Mouse (Mus musculus) limb, embryonic 15.5 days (tissue): ENCODE data around the gene Olfr446. TPM values are rescaled to one million over a fixed set of nuclear protein-coding genes. Genes with fewer than 3 reads are reported as not detected.

Experiments
- ATAC-seq: fragments of 200-750 bp; cut with Nextera tagmentation; 2 replicates; pipeline ENCODE4 v1.8.0; 2017; ENCODE audit warnings: low read depth, moderate TSS enrichment; ENCODE audit not compliant: insufficient number of reproducible peaks, low FRiP score, low TSS enrichment
- H3K27ac ChIP-seq: fragments of 300-500 bp; sonication (generic); 2 replicates; pipeline ENCODE4 v1.5.1; 2015; ENCODE audit warnings: moderate library complexity, mild to moderate bottlenecking, inconsistent platforms
- H3K27me3 ChIP-seq: fragments of 300-500 bp; sonication (generic); 2 replicates; pipeline ENCODE4 v1.6.1; 2015; ENCODE audit warnings: inconsistent platforms
- H3K36me3 ChIP-seq: fragments of 300-500 bp; sonication (generic); 2 replicates; pipeline ENCODE4 v1.6.1; 2015; ENCODE audit warnings: inconsistent platforms
- H3K4me1 ChIP-seq: fragments of 300-500 bp; sonication (generic); 2 replicates; pipeline ENCODE4 v1.6.1; 2015; ENCODE audit warnings: inconsistent platforms
- H3K4me2 ChIP-seq: fragments of 300-500 bp; sonication (generic); 2 replicates; pipeline ENCODE4 v1.6.1; 2015; ENCODE audit warnings: mild to moderate bottlenecking, inconsistent platforms
- H3K4me3 ChIP-seq: fragments of 300-500 bp; sonication (generic); 2 replicates; pipeline ENCODE4 v1.5.1; 2015; ENCODE audit warnings: mild to moderate bottlenecking, inconsistent platforms
- H3K9ac ChIP-seq: fragments of 300-500 bp; sonication (generic); 2 replicates; pipeline ENCODE4 v1.6.1; 2015; ENCODE audit warnings: inconsistent platforms
- H3K9me3 ChIP-seq: fragments of 300-500 bp; sonication (generic); 2 replicates; pipeline ENCODE4 v1.6.1; 2016; ENCODE audit warnings: inconsistent platforms
- WGBS: fragments of 180-500 bp; shearing (Covaris S2); methylation state at CpG from one replicate; pipeline ENCODE4 v1.1.7; 2015; 5-methylcytosine and 5-hydroxymethylcytosine counted together
- polyA plus RNA-seq: library from polyadenylated mRNA; unstranded; fragments of >200 nt; fragmentation: Nextera tagmentation; extraction: Ambion mirVana; gene quantifications from 2 replicates; pipeline ENCODE4 v1.2.1, GENCODE M21; 2015

Gene Olfr446
- polyA plus RNA-seq = not detected in 2 replicates

DNA sequence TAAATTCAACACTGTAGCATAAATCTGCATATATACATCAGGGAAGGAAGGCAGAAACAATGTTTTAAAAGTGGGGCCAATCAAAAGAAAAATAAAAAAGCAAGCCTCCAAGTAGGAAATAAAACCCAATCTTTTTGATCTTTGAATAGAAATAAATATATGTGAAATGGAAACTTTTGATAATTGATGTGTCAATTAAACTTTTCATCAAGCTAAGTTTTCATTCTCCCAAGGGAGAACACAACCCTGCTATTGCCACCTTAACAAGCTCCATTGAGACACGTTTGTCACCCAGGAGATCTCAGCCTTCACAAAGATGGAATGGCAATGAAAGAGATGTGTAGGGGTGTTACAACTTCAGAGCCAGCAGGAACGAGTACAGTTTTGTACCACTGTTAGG lies at the start of gene Olfr446:
TSS of gene Olfr446 (plus strand) at position 301 of the 400 bp plus-strand sequence.
- no peak within 1 kb of the TSS for H3K4me3 ChIP-seq
- ATAC-seq = no peak
- H3K9me3 ChIP-seq = no peaks in the 10 kb centered on the region
- H3K27me3 ChIP-seq = no peaks in the 10 kb centered on the region
- no peak within 1 kb of the TSS for H3K9ac ChIP-seq
- 61% methylated on average over 2 of the region's 2 CpGs for WGBS
- no peaks in the 10 kb centered on the region for H3K36me3 ChIP-seq
- no peak within 1 kb of the TSS for H3K4me2 ChIP-seq
- H3K27ac ChIP-seq = no peak within 1 kb of the TSS
- no peaks in the 10 kb centered on the region for H3K4me1 ChIP-seq

DNA sequence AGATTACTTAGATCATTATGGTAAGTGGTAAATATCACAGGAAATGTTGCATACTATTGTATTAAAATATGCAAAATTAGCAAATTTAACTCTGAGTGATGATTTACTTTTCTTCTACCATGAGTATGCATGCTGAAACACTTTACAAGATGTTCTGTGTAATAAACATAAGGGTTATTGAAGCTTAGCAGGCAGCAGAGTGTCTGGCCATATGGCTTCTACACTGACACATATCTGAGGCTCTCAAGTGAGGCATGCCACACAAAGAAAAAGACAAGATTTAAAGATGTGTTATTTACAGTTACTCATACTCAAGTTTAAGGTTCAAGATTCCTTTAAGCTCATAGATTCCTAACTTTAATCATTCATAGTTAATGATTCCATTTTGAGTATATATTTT lies 44.9 kb upstream of the Olfr446 start:
- no peak overlapping the region for H3K9ac ChIP-seq
- no peak for ATAC-seq
- H3K4me1 ChIP-seq = no peaks in the 10 kb centered on the region
- H3K27ac ChIP-seq = no peak overlapping the region
- H3K4me2 ChIP-seq = no peak overlapping the region
- H3K9me3 ChIP-seq = no peaks in the 10 kb centered on the region
- H3K4me3 ChIP-seq = no peak overlapping the region
- no peaks in the 10 kb centered on the region for H3K36me3 ChIP-seq
- H3K27me3 ChIP-seq = no peaks in the 10 kb centered on the region

GRCm38 (mm10) chr6:42890141-42890540 lies 31.0 kb upstream of the Olfr446 start, which contains the start of gene Olfr448:
Gene Olfr448, plus strand, starts transcription at chr6:42890441.
- H3K9me3 ChIP-seq = no peaks in the 10 kb centered on the region
- H3K4me3 ChIP-seq = no peak within 1 kb of the TSS
- H3K27ac ChIP-seq = no peak within 1 kb of the TSS
- ATAC-seq = no peak
- H3K4me1 ChIP-seq = no peaks in the 10 kb centered on the region
- no peaks in the 10 kb centered on the region for H3K36me3 ChIP-seq
- no peaks in the 10 kb centered on the region for H3K27me3 ChIP-seq
- 89% methylated on average over 1 of the region's 1 CpGs for WGBS
- no peak within 1 kb of the TSS for H3K4me2 ChIP-seq
- no peak within 1 kb of the TSS for H3K9ac ChIP-seq

DNA sequence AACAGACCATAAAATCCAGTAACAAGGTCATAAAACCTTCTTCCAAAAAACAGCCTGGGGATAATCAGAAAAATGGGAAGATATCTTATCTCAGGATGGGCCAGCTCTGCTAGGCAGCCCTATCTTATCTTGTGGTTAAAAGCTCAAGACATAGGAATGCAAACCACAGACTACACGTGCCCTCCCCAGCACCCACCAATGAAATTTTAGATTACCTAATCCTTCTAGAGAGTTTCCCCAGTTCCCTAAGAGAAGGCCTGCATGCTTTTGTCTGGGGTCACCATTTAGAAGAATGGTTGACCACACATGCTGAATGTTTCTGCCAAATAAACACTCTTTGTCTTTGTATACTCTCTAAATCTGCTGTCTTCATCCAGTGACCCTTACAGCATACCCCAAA lies 20.8 kb upstream of the Olfr446 start:
- Histone ChIP-seq H3K9me3 (no peaks in the 10 kb centered on the region), H3K36me3 (no peaks in the 10 kb centered on the region), H3K9ac (no peak overlapping the region), H3K4me2 (no peak overlapping the region), H3K27me3 (no peaks in the 10 kb centered on the region), H3K4me1 (no peaks in the 10 kb centered on the region), H3K4me3 (no peak overlapping the region), H3K27ac (no peak overlapping the region)
- 32% methylated on average over 1 of the region's 1 CpGs for WGBS
- ATAC-seq = no peak

GRCm38 (mm10) chr6:42908578-42908977 lies 12.6 kb upstream of the Olfr446 start, which contains the start of gene Olfr447:
Gene Olfr447, plus strand, starts transcription at chr6:42908878.
- no peak within 1 kb of the TSS for H3K4me3 ChIP-seq

GRCm38 (mm10) chr6:42948767-42949166 lies 27.6 kb downstream of the Olfr446 start, which contains the start of gene Olfr444:
Gene Olfr444, plus strand, starts transcription at chr6:42949067.
- ATAC-seq = no peak
- Histone ChIP-seq H3K4me3 (no peak within 1 kb of the TSS), H3K4me2 (no peak within 1 kb of the TSS), H3K27ac (no peak within 1 kb of the TSS), H3K9me3 (no peaks in the 10 kb centered on the region), H3K27me3 (no peaks in the 10 kb centered on the region), H3K9ac (no peak within 1 kb of the TSS), H3K36me3 (no peaks in the 10 kb centered on the region), H3K4me1 (no peaks in the 10 kb centered on the region)
- 75% methylated on average over 1 of the region's 1 CpGs for WGBS

More at GRCm38 (mm10) chr6:42908578-42908977, 12.6 kb upstream of the Olfr446 start, which contains the start of gene Olfr447:
- Histone ChIP-seq H3K4me2 (no peak within 1 kb of the TSS), H3K27ac (no peak within 1 kb of the TSS), H3K36me3 (no peaks in the 10 kb centered on the region), H3K9ac (no peak within 1 kb of the TSS), H3K9me3 (no peaks in the 10 kb centered on the region), H3K27me3 (no peaks in the 10 kb centered on the region), H3K4me1 (no peaks in the 10 kb centered on the region)
- ATAC-seq = no peak

DNA sequence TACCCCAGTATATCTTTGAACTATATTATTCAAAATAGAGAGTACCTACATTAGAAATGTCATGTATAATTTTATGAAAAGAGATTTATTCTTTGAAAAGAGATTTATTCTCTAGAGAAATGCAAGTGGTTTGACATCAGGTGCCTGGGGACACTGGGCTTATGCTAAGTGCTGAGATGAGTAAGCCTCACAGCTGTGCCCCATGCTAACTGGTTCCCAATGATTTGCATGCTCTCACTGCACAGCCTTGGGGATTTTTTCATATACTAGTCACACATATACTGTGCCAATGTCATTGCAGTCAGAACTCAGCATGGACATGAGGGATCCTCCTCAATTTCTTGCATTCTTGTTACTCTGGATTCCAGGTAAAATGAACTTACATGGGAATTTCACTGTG lies 59.2 kb downstream of the Olfr446 start:
- no peaks in the 10 kb centered on the region for H3K9me3 ChIP-seq
- H3K4me1 ChIP-seq = no peaks in the 10 kb centered on the region
- ATAC-seq = no peak
- no peak overlapping the region for H3K4me2 ChIP-seq
- H3K4me3 ChIP-seq = no peak overlapping the region
- no peak overlapping the region for H3K9ac ChIP-seq
- no peak overlapping the region for H3K27ac ChIP-seq
- no peaks in the 10 kb centered on the region for H3K36me3 ChIP-seq
- no peaks in the 10 kb centered on the region for H3K27me3 ChIP-seq

Other genes starting within 250 kb of the Olfr446 start
- 63.7 and 64.5 TPM in 2 replicates for gene Tcaf1, start 211.3 kb upstream of the Olfr446 start, polyA plus RNA-seq
- not detected in 2 replicates for gene Olfr453, start 182.0 kb upstream of the Olfr446 start, polyA plus RNA-seq
- not detected in 2 replicates for gene Olfr38, start 165.0 kb upstream of the Olfr446 start, polyA plus RNA-seq
- gene Olfr452, start 136.3 kb upstream of the Olfr446 start, polyA plus RNA-seq = not detected in 2 replicates
- not detected in 2 replicates for gene Olfr450, start 109.4 kb upstream of the Olfr446 start, polyA plus RNA-seq
- gene Olfr449, start 87.0 kb upstream of the Olfr446 start, polyA plus RNA-seq = not detected in 2 replicates
- not detected in 2 replicates for gene Olfr448, start 30.9 kb upstream of the Olfr446 start, polyA plus RNA-seq
- not detected in 2 replicates for gene Olfr447, start 12.5 kb upstream of the Olfr446 start, polyA plus RNA-seq
- gene Olfr444, start 27.7 kb downstream of the Olfr446 start, polyA plus RNA-seq = not detected in 2 replicates
- not detected in 2 replicates for gene Olfr441, start 185.0 kb downstream of the Olfr446 start, polyA plus RNA-seq
- not detected in 2 replicates for gene Olfr237-ps1, start 225.2 kb downstream of the Olfr446 start, polyA plus RNA-seq
- gene Olfr437, start 241.9 kb downstream of the Olfr446 start, polyA plus RNA-seq = not detected in 2 replicates